Mouse (Mus musculus): ENCODE measurements around the gene Chit1. TPM values are rescaled to one million over a fixed set of nuclear protein-coding genes. Genes with fewer than 3 reads are reported as not detected.
A peak's percentile ranks its signal among the peaks of the same experiment; 100 is the strongest.

Chit1 gene
- total and polyA plus RNA-seq, 3 experiments: not detected

GRCm38 (mm10) chr1:134152626-134153590, 41.9 kb downstream of the Chit1 start:
- Histone ChIP-seq H3K4me3 (ENCODE audit: control insufficient read depth in 1 of 2, insufficient read depth in 1 of 2, low read depth in 2 of 2, low read length in 2 of 2) (no peak overlapping the region), H3K36me3 (ENCODE audit: control insufficient read depth in 1 of 2, insufficient read depth in 2 of 2, low read length in 2 of 2) (peaks cover 0 to 3% of the 10 kb centered on the region in 2 experiments; a peak in 2 of 4 replicates), H3K79me2 (ENCODE audit: control insufficient read depth, insufficient read depth, low read length, poor library complexity) (no peaks in the 10 kb centered on the region), H3K9me3 (replicated peaks; ENCODE audit: insufficient read depth, low read length) (no peaks in the 10 kb centered on the region), H3K27ac (ENCODE audit: control insufficient read depth, low read depth, low read length) (no peak overlapping the region), H3K4me1 (ENCODE audit: control insufficient read depth in 1 of 2, insufficient read depth in 2 of 2, low read length in 2 of 2) (peaks cover 0 to 22% of the 10 kb centered on the region in 2 experiments; a peak in 2 of 4 replicates), H3K9ac (ENCODE audit: control insufficient read depth, low read depth, low read length, poor library complexity, severe bottlenecking) (no peak overlapping the region), H3K27me3 (ENCODE audit: control insufficient read depth in 1 of 2, insufficient read depth in 2 of 2, low read length in 2 of 2) (no peaks in the 10 kb centered on the region; a peak in 1 of 4 replicates)
- peak; percentile 57 for DNase-seq (ENCODE audit: low read depth, low spot score)
- peak; percentile 67 for TF ChIP-seq GATA1 (IDR thresholded peaks at IDR 0.05; ENCODE audit: low read depth, low read length)
- TF ChIP-seq TBP (IDR thresholded peaks at IDR 0.05; ENCODE audit: low read depth, low read length): no peak
- TF ChIP-seq GABPA (IDR thresholded peaks at IDR 0.05; ENCODE audit: low read depth, low read length): no peak
- TF ChIP-seq MYC (IDR thresholded peaks at IDR 0.05; ENCODE audit: low read depth, low read length): no peak
- TF ChIP-seq MYB (IDR thresholded peaks at IDR 0.05; ENCODE audit: low read depth, low read length): no peak
- no peak for TF ChIP-seq RAD21 (IDR thresholded peaks at IDR 0.05; ENCODE audit: low read depth, low read length)
- no peak for TF ChIP-seq ELF1 (IDR thresholded peaks at IDR 0.05; ENCODE audit: low read depth, low read length)
- no peak for TF ChIP-seq SMC3 (IDR thresholded peaks at IDR 0.05; ENCODE audit: low read depth, low read length)
- no peak for TF ChIP-seq NELFE (IDR thresholded peaks at IDR 0.05; ENCODE audit: low read depth, low read length)
- TF ChIP-seq CHD2 (IDR thresholded peaks at IDR 0.05; ENCODE audit: low read length): no peak
- TF ChIP-seq MAFK (IDR thresholded peaks at IDR 0.05; ENCODE audit: borderline replicate concordance, low read depth, low read length): no peak
- TF ChIP-seq POLR2AphosphoS5 (IDR thresholded peaks at IDR 0.05; ENCODE audit: borderline replicate concordance, low read depth, low read length): no peak
- TF ChIP-seq JUND (IDR thresholded peaks at IDR 0.05; ENCODE audit: low read depth, low read length): no peak
- TF ChIP-seq POLR2AphosphoS2 (IDR thresholded peaks at IDR 0.05; ENCODE audit: low read length): no peak
- no peak for TF ChIP-seq MEF2A (IDR thresholded peaks at IDR 0.05; ENCODE audit: extremely low read depth, insufficient replicate concordance, low read depth, low read length, poor library complexity, severe bottlenecking)
- TF ChIP-seq EP300 (IDR thresholded peaks at IDR 0.05; ENCODE audit: low read depth in 1 of 2, low read length in 2 of 2): peak in 1 of 2 experiments; percentile 38; a peak in 1 of 4 replicates
- TF ChIP-seq USF1 (IDR thresholded peaks at IDR 0.05; ENCODE audit: low read depth, low read length): no peak
- 0 out of 2 replicates have a peak, but pooled peaks have one; percentile 3 for TF ChIP-seq TAL1 (IDR thresholded peaks at IDR 0.05; ENCODE audit: low read length)
- TF ChIP-seq UBTF (IDR thresholded peaks at IDR 0.05; ENCODE audit: borderline replicate concordance, insufficient read depth, low read depth, low read length): no peak
- TF ChIP-seq MAZ (IDR thresholded peaks at IDR 0.05; ENCODE audit: low read depth, low read length): no peak
- TF ChIP-seq ZMIZ1 (IDR thresholded peaks at IDR 0.05; ENCODE audit: low read depth, low read length): no peak
- no peak for TF ChIP-seq NRF1 (IDR thresholded peaks at IDR 0.05; ENCODE audit: insufficient read depth, low read depth, low read length, poor library complexity, severe bottlenecking)
- no peak for TF ChIP-seq CHD1 (IDR thresholded peaks at IDR 0.05; ENCODE audit: low read depth, low read length)
- no peak for TF ChIP-seq E2F4 (IDR thresholded peaks at IDR 0.05; ENCODE audit: borderline replicate concordance, low read depth, low read length)
- TF ChIP-seq MAX (IDR thresholded peaks at IDR 0.05; ENCODE audit: low read length): no peak
- no peak for TF ChIP-seq ZNF384 (IDR thresholded peaks at IDR 0.05; ENCODE audit: low read depth, low read length)
- TF ChIP-seq MXI1 (IDR thresholded peaks at IDR 0.05; ENCODE audit: low read depth, low read length): no peak
- TF ChIP-seq ETS1 (IDR thresholded peaks at IDR 0.05; ENCODE audit: low read depth, low read length): peak; percentile 9; the same call in 1 of the 2 replicates
- no peak; the same call in 1 of the 2 replicates for TF ChIP-seq SIN3A (IDR thresholded peaks at IDR 0.05; ENCODE audit: low read length)
- no peak for TF ChIP-seq USF2 (IDR thresholded peaks at IDR 0.05; ENCODE audit: borderline replicate concordance in 1 of 2, insufficient read depth in 1 of 2, low read depth in 1 of 2, low read length in 2 of 2)
- TF ChIP-seq KAT2A (conservative IDR thresholded peaks at IDR 0.05; ENCODE audit: low read depth, low read length): no peak
- peak; percentile 28; the same call in 1 of the 2 replicates for TF ChIP-seq BHLHE40 (IDR thresholded peaks at IDR 0.05; ENCODE audit: borderline replicate concordance, low read depth, low read length)
- TF ChIP-seq HCFC1 (IDR thresholded peaks at IDR 0.05; ENCODE audit: low read depth, low read length): no peak
- no peak for TF ChIP-seq CTCF (IDR thresholded peaks at IDR 0.05 in 2 of 3, conservative IDR thresholded peaks at IDR 0.05 in 1 of 3; ENCODE audit: control insufficient read depth in 1 of 3, insufficient read depth in 1 of 3, low read depth in 2 of 3, low read length in 3 of 3, poor library complexity in 1 of 3, severe bottlenecking in 1 of 3)
- TF ChIP-seq TCF12 (IDR thresholded peaks at IDR 0.05; ENCODE audit: low read depth, low read length): peak; percentile 21; the same call in 1 of the 2 replicates

Measured in MEL (cell line).